Mouse (Mus musculus): ENCODE results near the gene Sppl2a. TPM values are rescaled to one million over a fixed set of nuclear protein-coding genes. Genes with fewer than 3 reads are reported as not detected.

Gene Sppl2a
- polyA plus RNA-seq, 1 experiment = 30.1 TPM

DNA sequence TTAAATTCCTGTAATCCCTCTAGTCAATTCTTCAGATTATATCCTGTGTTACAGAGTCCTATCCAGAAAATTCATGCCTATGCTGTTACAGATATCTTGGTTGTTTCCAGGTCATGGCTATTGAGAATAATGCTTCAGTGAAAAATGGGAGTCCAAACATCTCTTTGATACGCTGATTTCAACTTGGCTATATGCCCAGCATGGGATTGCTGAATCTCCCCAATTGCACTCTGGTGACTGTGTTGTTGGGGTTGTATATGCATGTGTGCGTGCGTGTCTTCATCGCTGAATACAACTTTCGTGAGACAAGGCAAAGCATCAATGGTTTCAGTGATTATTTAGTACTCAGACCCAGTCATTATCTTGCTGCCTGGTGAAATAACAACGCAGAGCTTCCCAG lies 5.0 kb upstream of the Sppl2a start:
- TF ChIP-seq POLR2A (IDR thresholded peaks at IDR 0.05; ENCODE audit: borderline replicate concordance, extremely low read depth, insufficient read depth, insufficient read length, poor library complexity, severe bottlenecking) (no peak), CTCF (IDR thresholded peaks at IDR 0.05; ENCODE audit: borderline replicate concordance, extremely low read depth, insufficient read depth, insufficient read length) (no peak)
- peak; percentile 47 for DNase-seq (ENCODE audit: low read depth)

- DNase-seq (ENCODE audit: low read depth) = no peak
- no peak for TF ChIP-seq POLR2A (IDR thresholded peaks at IDR 0.05; ENCODE audit: borderline replicate concordance, extremely low read depth, insufficient read depth, insufficient read length, poor library complexity, severe bottlenecking)
- no peak for TF ChIP-seq CTCF (IDR thresholded peaks at IDR 0.05; ENCODE audit: borderline replicate concordance, extremely low read depth, insufficient read depth, insufficient read length)
Measured at GRCm38 (mm10) chr2:126933921-126934320, 886 bp upstream of the Sppl2a start.

DNA sequence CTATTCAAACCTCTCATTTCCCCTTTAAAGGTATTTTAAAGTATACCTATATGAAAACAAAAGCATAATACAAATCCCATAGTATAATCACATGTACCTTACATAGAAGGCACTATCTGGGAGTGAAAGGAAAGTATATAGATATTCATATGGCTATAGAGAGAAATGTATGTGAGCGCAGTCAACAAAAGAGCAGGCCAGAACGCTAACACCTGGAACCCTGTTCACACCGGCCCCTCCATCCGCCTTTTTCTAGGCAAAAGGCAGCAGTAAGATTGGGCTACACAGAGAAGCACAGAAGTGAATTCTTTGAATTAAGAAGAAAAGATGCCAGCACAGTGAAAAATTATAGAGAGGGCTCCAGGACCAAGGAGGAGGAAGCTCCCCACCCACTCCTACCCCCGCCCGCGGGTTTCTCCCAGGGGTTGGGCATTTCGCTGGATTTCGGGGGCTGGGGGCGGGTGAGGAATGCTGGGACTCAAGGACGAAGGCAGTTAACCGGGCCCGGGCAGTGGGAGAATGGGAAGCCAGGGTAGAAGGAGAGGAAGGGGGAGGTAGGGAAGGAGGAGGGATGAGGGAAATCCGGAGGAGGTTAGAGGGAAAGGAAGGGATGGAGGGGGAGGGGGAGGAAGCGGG lies 656 bp downstream of the Sppl2a start:
- TF ChIP-seq CTCF (IDR thresholded peaks at IDR 0.05; ENCODE audit: borderline replicate concordance, extremely low read depth, insufficient read depth, insufficient read length) (no peak), POLR2A (IDR thresholded peaks at IDR 0.05; ENCODE audit: borderline replicate concordance, extremely low read depth, insufficient read depth, insufficient read length, poor library complexity, severe bottlenecking) (no peak)
- no peak for DNase-seq (ENCODE audit: low read depth)

- DNase-seq (ENCODE audit: low read depth) = no peak
- TF ChIP-seq POLR2A (IDR thresholded peaks at IDR 0.05; ENCODE audit: borderline replicate concordance, extremely low read depth, insufficient read depth, insufficient read length, poor library complexity, severe bottlenecking) = no peak
- no peak for TF ChIP-seq CTCF (IDR thresholded peaks at IDR 0.05; ENCODE audit: borderline replicate concordance, extremely low read depth, insufficient read depth, insufficient read length)
Measured at GRCm38 (mm10) chr2:126931784-126932183, 1.3 kb downstream of the Sppl2a start.

- no peak for DNase-seq (ENCODE audit: low read depth)
Measured at GRCm38 (mm10) chr2:126928681-126929080, 4.4 kb downstream of the Sppl2a start.

GRCm38 (mm10) chr2:126920358-126921060 lies 12.5 kb downstream of the Sppl2a start:
- TF ChIP-seq CTCF (IDR thresholded peaks at IDR 0.05; ENCODE audit: borderline replicate concordance, extremely low read depth, insufficient read depth, insufficient read length) (no peak), POLR2A (IDR thresholded peaks at IDR 0.05; ENCODE audit: borderline replicate concordance, extremely low read depth, insufficient read depth, insufficient read length, poor library complexity, severe bottlenecking) (no peak)
- DNase-seq (ENCODE audit: low read depth) = no peak

More at GRCm38 (mm10) chr2:126928681-126929080, 4.4 kb downstream of the Sppl2a start:
- no peak for TF ChIP-seq CTCF (IDR thresholded peaks at IDR 0.05; ENCODE audit: borderline replicate concordance, extremely low read depth, insufficient read depth, insufficient read length)

GRCm38 (mm10) chr2:126916236-126916635 lies 16.8 kb downstream of the Sppl2a start:
- no peak for DNase-seq (ENCODE audit: low read depth)
- TF ChIP-seq POLR2A (IDR thresholded peaks at IDR 0.05; ENCODE audit: borderline replicate concordance, extremely low read depth, insufficient read depth, insufficient read length, poor library complexity, severe bottlenecking) (no peak), CTCF (IDR thresholded peaks at IDR 0.05; ENCODE audit: borderline replicate concordance, extremely low read depth, insufficient read depth, insufficient read length) (no peak)

DNA sequence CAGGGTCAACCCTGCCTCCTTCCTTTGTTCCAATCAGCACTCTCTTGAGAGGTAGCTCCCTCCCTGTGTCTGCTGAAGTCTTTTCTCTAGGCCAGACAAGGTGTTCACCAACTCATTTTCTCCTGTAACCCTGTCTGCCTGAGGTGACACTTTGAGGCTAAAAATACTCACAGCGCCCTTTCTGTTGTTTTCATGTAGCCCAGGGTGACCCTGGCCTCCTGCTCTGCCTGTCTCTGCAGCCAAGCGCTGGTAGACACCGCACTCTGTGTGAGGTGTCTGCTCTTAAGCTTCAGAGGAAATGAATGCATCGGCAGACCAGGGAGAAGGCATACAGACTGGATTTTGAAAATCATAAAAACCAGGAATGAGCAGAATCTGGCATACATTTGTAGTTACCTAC lies 18.9 kb downstream of the Sppl2a start:
- DNase-seq (ENCODE audit: low read depth) = no peak
- no peak for TF ChIP-seq POLR2A (IDR thresholded peaks at IDR 0.05; ENCODE audit: borderline replicate concordance, extremely low read depth, insufficient read depth, insufficient read length, poor library complexity, severe bottlenecking)
- TF ChIP-seq CTCF (IDR thresholded peaks at IDR 0.05; ENCODE audit: borderline replicate concordance, extremely low read depth, insufficient read depth, insufficient read length) = no peak

- no peak for DNase-seq (ENCODE audit: low read depth)
- TF ChIP-seq POLR2A (IDR thresholded peaks at IDR 0.05; ENCODE audit: borderline replicate concordance, extremely low read depth, insufficient read depth, insufficient read length, poor library complexity, severe bottlenecking) (no peak), CTCF (IDR thresholded peaks at IDR 0.05; ENCODE audit: borderline replicate concordance, extremely low read depth, insufficient read depth, insufficient read length) (no peak)
Measured at GRCm38 (mm10) chr2:126904162-126904561, 28.9 kb downstream of the Sppl2a start.

GRCm38 (mm10) chr2:126897511-126897910 lies 35.5 kb downstream of the Sppl2a start:
- no peak for DNase-seq (ENCODE audit: low read depth)
- TF ChIP-seq CTCF (IDR thresholded peaks at IDR 0.05; ENCODE audit: borderline replicate concordance, extremely low read depth, insufficient read depth, insufficient read length) (no peak), POLR2A (IDR thresholded peaks at IDR 0.05; ENCODE audit: borderline replicate concordance, extremely low read depth, insufficient read depth, insufficient read length, poor library complexity, severe bottlenecking) (no peak)

DNA sequence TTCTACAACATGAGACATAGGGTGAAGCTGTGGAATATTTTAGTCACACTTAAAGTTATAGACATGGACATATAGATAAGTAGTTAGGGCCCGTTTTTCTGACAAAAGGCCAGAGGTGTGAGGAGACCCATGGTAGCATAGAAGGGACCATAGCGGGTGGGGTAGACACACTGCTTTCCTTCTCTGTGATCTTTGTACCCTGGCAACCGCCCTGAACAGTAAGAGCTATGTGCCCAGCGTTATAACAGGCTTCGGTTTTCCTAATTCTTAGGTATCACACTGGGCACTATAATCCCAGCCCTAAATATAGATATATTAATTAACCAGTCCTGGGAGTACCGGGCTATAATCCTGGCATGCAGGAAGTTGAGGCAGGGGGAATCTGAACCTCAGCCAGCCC lies 36.1 kb downstream of the Sppl2a start:
- no peak for DNase-seq (ENCODE audit: low read depth)
- TF ChIP-seq CTCF (IDR thresholded peaks at IDR 0.05; ENCODE audit: borderline replicate concordance, extremely low read depth, insufficient read depth, insufficient read length) = no peak
- TF ChIP-seq POLR2A (IDR thresholded peaks at IDR 0.05; ENCODE audit: borderline replicate concordance, extremely low read depth, insufficient read depth, insufficient read length, poor library complexity, severe bottlenecking) = no peak

DNA sequence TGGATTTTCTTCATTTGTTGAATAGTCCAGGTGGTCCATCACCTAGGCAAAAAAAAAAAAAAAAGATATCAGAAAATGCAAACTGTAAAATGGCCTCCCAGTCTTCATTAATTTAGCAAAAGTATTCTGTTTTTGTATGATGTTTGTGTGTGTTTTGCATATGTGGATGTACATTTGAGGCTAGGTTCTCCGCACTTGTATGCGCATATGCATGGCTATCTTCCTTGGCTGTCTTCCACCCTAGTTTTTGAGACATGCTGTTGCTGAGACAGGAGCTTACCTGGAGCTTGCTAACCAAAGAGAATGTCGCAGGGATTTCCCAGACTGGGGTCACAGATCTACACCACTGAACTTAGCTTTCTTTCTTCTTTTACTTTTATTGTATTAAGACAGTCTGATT lies 38.8 kb downstream of the Sppl2a start:
- TF ChIP-seq CTCF (IDR thresholded peaks at IDR 0.05; ENCODE audit: borderline replicate concordance, extremely low read depth, insufficient read depth, insufficient read length) (no peak), POLR2A (IDR thresholded peaks at IDR 0.05; ENCODE audit: borderline replicate concordance, extremely low read depth, insufficient read depth, insufficient read length, poor library complexity, severe bottlenecking) (no peak)

More for the DNA sequence above, 38.8 kb downstream of the Sppl2a start:
- DNase-seq (ENCODE audit: low read depth) = no peak

All from brain, embryonic 14.5 days (tissue).